Mouse (Mus musculus) stomach, embryonic 15.5 days (tissue): ENCODE results near the gene Gm11096. TPM values are rescaled to one million over a fixed set of nuclear protein-coding genes. Genes with fewer than 3 reads are reported as not detected.

Source experiments
- ATAC-seq: fragments of 200-750 bp; cut with Nextera tagmentation; 2 replicates; pipeline ENCODE4 v1.8.0; 2017; ENCODE audit warnings: low read depth, moderate number of reproducible peaks, moderate TSS enrichment; ENCODE audit not compliant: insufficient read depth, low FRiP score
- H3K27ac ChIP-seq: fragments of 300-500 bp; sonication (generic); 2 replicates; pipeline ENCODE4 v1.5.1; 2015; ENCODE audit warnings: mild to moderate bottlenecking, inconsistent platforms
- H3K27me3 ChIP-seq: fragments of 300-500 bp; sonication (generic); replicated peaks from 2 replicates; pipeline ENCODE4 v1.6.1; 2015; ENCODE audit warnings: inconsistent platforms
- H3K36me3 ChIP-seq: fragments of 300-500 bp; sonication (generic); 2 replicates; pipeline ENCODE4 v1.6.1; 2015; ENCODE audit warnings: inconsistent platforms
- H3K4me1 ChIP-seq: fragments of 300-500 bp; sonication (generic); 2 replicates; pipeline ENCODE4 v1.6.1; 2015; ENCODE audit warnings: inconsistent platforms
- H3K4me2 ChIP-seq: fragments of 300-500 bp; sonication (generic); 2 replicates; pipeline ENCODE4 v1.6.1; 2015; ENCODE audit warnings: mild to moderate bottlenecking, inconsistent platforms
- H3K4me3 ChIP-seq: fragments of 300-500 bp; sonication (generic); replicated peaks from 2 replicates; pipeline ENCODE4 v1.5.1; 2015; ENCODE audit warnings: inconsistent platforms
- H3K9ac ChIP-seq: fragments of 300-500 bp; sonication (generic); 2 replicates; pipeline ENCODE4 v1.6.1; 2015; ENCODE audit warnings: inconsistent platforms
- H3K9me3 ChIP-seq: fragments of 300-500 bp; sonication (generic); 2 replicates; pipeline ENCODE4 v1.6.1; 2016; ENCODE audit warnings: inconsistent platforms
- WGBS: fragments of 180-500 bp; shearing (Covaris S2); methylation state at CpG from one replicate; pipeline ENCODE4 v1.1.7; 2015; 5-methylcytosine and 5-hydroxymethylcytosine counted together
- polyA plus RNA-seq: library from polyadenylated mRNA; unstranded; fragments of >200 nt; fragmentation: Nextera tagmentation; extraction: Ambion mirVana; gene quantifications from 2 replicates; pipeline ENCODE4 v1.2.1, GENCODE M21; 2015

Gene Gm11096
- polyA plus RNA-seq, 1 experiment from 2014 or later: not detected

GRCm38 (mm10) chr17:81486388-81486787, 44.8 kb downstream of the Gm11096 start:
- 72% methylated on average over 1 of the region's 1 CpGs for WGBS

More at GRCm38 (mm10) chr17:81486388-81486787, 44.8 kb downstream of the Gm11096 start:
- Histone ChIP-seq H3K27ac (no peak overlapping the region), H3K4me3 (no peak overlapping the region), H3K4me1 (no peaks in the 10 kb centered on the region), H3K27me3 (no peaks in the 10 kb centered on the region), H3K4me2 (no peak overlapping the region), H3K36me3 (no peaks in the 10 kb centered on the region), H3K9me3 (no peaks in the 10 kb centered on the region), H3K9ac (no peak overlapping the region)
- ATAC-seq: no peak
